Mouse (Mus musculus): ENCODE data around the gene Vapa.

GRCm38 (mm10) chr17:65650598-65650997, 37.2 kb upstream of the Vapa start:
- no peak for TF ChIP-seq MYC (IDR thresholded peaks at IDR 0.05; ENCODE audit: low read depth, low read length)
- TF ChIP-seq CTCF (IDR thresholded peaks at IDR 0.05 in 2 of 3, conservative IDR thresholded peaks at IDR 0.05 in 1 of 3; ENCODE audit: control insufficient read depth in 1 of 3, insufficient read depth in 1 of 3, low read depth in 2 of 3, low read length in 3 of 3, poor library complexity in 1 of 3, severe bottlenecking in 1 of 3): no peak
- TF ChIP-seq MEF2A (IDR thresholded peaks at IDR 0.05; ENCODE audit: extremely low read depth, insufficient replicate concordance, low read depth, low read length, poor library complexity, severe bottlenecking): no peak
- TF ChIP-seq NRF1 (IDR thresholded peaks at IDR 0.05; ENCODE audit: insufficient read depth, low read depth, low read length, poor library complexity, severe bottlenecking): no peak
- no peak for TF ChIP-seq SIN3A (IDR thresholded peaks at IDR 0.05; ENCODE audit: low read length)
